Comparison of ENCODE assay signal across 11 mouse cellular contexts in genomic region chr2:119202914-119203453, GRCm38 (mm10). TPM values are rescaled to one million over a fixed set of nuclear protein-coding genes. Genes with fewer than 3 reads are reported as not detected.
DNase-seq lines count a peak whose midpoint lies in the region; ATAC-seq and TF ChIP-seq lines count a peak whose summit lies in the region.
"Had no signal": no experiment of that assay in that cellular context is flagged by ENCODE, and none has a peak within 500 bp of the region (broad histone marks: within the 10 kb centered on the region; RNA-seq: fewer than 3 reads in every experiment).

No protein-coding gene starts in this region.

- no peak overlapping the region for H3K4me3 ChIP-seq in liver, postnatal 0 days (ENCODE audit: low read depth, low read length)
- H3K4me3 ChIP-seq in liver, embryonic 11.5 days (ENCODE audit: low read depth, low read length), result no peak overlapping the region
- H3K4me3 ChIP-seq: neural tube, embryonic 12.5 days had no signal

- H3K36me3 ChIP-seq in liver, postnatal 0 days (replicated peaks; ENCODE audit: insufficient read depth, low read length), result no peaks in the 10 kb centered on the region
- H3K36me3 ChIP-seq in liver, embryonic 11.5 days (ENCODE audit: control insufficient read depth, insufficient read depth, low read length), result no peaks in the 10 kb centered on the region
- H3K36me3 ChIP-seq: neural tube, embryonic 12.5 days had no signal

- 59% methylated on average over 5 of the region's 5 CpGs for WGBS in liver, postnatal 0 days (ENCODE audit: insufficient replicate concordance)
- WGBS in liver, embryonic 11.5 days, result 71% methylated on average over 5 of the region's 5 CpGs

- no peak overlapping the region for H3K27ac ChIP-seq in liver, postnatal 0 days (ENCODE audit: low read depth)
- no peak overlapping the region for H3K27ac ChIP-seq in liver, embryonic 11.5 days (ENCODE audit: low read depth, low read length)
- H3K27ac ChIP-seq: neural tube, embryonic 12.5 days had no signal

- peak; percentile 31 to 48 for DNase-seq in cerebellum, postnatal 14 days
- peak; percentile 42 for DNase-seq in liver, postnatal 0 days
- DNase-seq in liver, embryonic 11.5 days (ENCODE audit: low spot score), result no peak
- DNase-seq in heart, postnatal 36 days, result peak; percentile 29 to 47
- DNase-seq in lung, postnatal 25 days (ENCODE audit: low spot score), result peak; percentile 23
- DNase-seq in layer of hippocampus, adult 11-12 months (ENCODE audit: low spot score), result no peak
- no peak for DNase-seq in adipocyte (ENCODE audit: low spot score)

- TF ChIP-seq CTCF in liver, postnatal 0 days (IDR thresholded peaks at IDR 0.05; ENCODE audit: low read depth), result no peak

- H3K4me1 ChIP-seq in liver, postnatal 0 days (ENCODE audit: insufficient read depth), result peaks cover 6% of the 10 kb centered on the region
- no peaks in the 10 kb centered on the region for H3K4me1 ChIP-seq in liver, embryonic 11.5 days (replicated peaks; ENCODE audit: control insufficient read depth, insufficient read depth, low read length)

- TF ChIP-seq EP300 in liver, postnatal 0 days (IDR thresholded peaks at IDR 0.05; ENCODE audit: low read depth), result no peak

- H3K9ac ChIP-seq in liver, postnatal 0 days (replicated peaks), result no peak overlapping the region
- H3K9ac ChIP-seq in liver, embryonic 11.5 days (ENCODE audit: low read depth, low read length), result no peak overlapping the region
- H3K9ac ChIP-seq: neural tube, embryonic 12.5 days had no signal

- H3K27me3 ChIP-seq in liver, postnatal 0 days (ENCODE audit: insufficient read depth, low read length), result no peaks in the 10 kb centered on the region
- no peaks in the 10 kb centered on the region for H3K27me3 ChIP-seq in liver, embryonic 11.5 days (replicated peaks; ENCODE audit: control insufficient read depth, insufficient read depth, low read length)
- H3K27me3 ChIP-seq: neural tube, embryonic 12.5 days had no signal

- no peaks in the 10 kb centered on the region for H3K9me3 ChIP-seq in liver, postnatal 0 days (ENCODE audit: low read length)
- no peaks in the 10 kb centered on the region for H3K9me3 ChIP-seq in liver, embryonic 11.5 days (ENCODE audit: control insufficient read depth, low read length)
- H3K9me3 ChIP-seq: neural tube, embryonic 12.5 days had no signal

- ATAC-seq in cerebellum, adult (ENCODE audit: insufficient number of reproducible peaks, low FRiP score, low TSS enrichment), result no peak
- ATAC-seq in liver, postnatal 0 days, result no peak
- no peak for ATAC-seq in liver, embryonic 11.5 days (replicated peaks; ENCODE audit: low FRiP score)

- no peak overlapping the region for H3K4me2 ChIP-seq in liver, postnatal 0 days (ENCODE audit: low read depth, low read length)
- H3K4me2 ChIP-seq in liver, embryonic 11.5 days, result no peak overlapping the region
- H3K4me2 ChIP-seq: neural tube, embryonic 12.5 days had no signal

- intact Hi-C loops in heart, postnatal 36 days (cut with DNase I), result no loop called here

RNA-seq across cellular contexts. Expression of gene Zfyve19, which starts 5.4 kb away (rescaled TPM):
- polyA plus RNA-seq in liver, postnatal 0 days (2015; fragmentation: Nextera tagmentation; extraction: Ambion mirVana), result 15.5 and 18.4 TPM in 2 replicates
- 47.2 and 48.5 TPM in 2 replicates for polyA plus RNA-seq in liver, embryonic 11.5 days (2014; fragmentation: Nextera tagmentation; extraction: Ambion mirVana)
- 10 to 100 TPM; 11.0 to 13.2 TPM for total RNA-seq in heart, postnatal 36 days (2021)

RNA-seq across cellular contexts. Expression of gene Dnajc17, which starts 5.6 kb away (rescaled TPM):
- 4.3 and 4.6 TPM in 2 replicates for polyA plus RNA-seq in liver, postnatal 0 days (2015; fragmentation: Nextera tagmentation; extraction: Ambion mirVana)
- 16.9 and 18.1 TPM in 2 replicates for polyA plus RNA-seq in liver, embryonic 11.5 days (2014; fragmentation: Nextera tagmentation; extraction: Ambion mirVana)
- 1 to 10 TPM; 7.6 to 9.9 TPM for total RNA-seq in heart, postnatal 36 days (2021)

RNA-seq across cellular contexts. Expression of gene Ppp1r14d, which starts 26.7 kb away (rescaled TPM):
- polyA plus RNA-seq in liver, postnatal 0 days (2015; fragmentation: Nextera tagmentation; extraction: Ambion mirVana), result not detected in 2 replicates
- not detected in 2 replicates for polyA plus RNA-seq in liver, embryonic 11.5 days (2014; fragmentation: Nextera tagmentation; extraction: Ambion mirVana)
- total RNA-seq in heart, postnatal 36 days (2021), result not detected
- total RNA-seq: hematopoietic stem cell, adult 5-6 weeks; liver, adult 2 months had no signal
- polyA plus RNA-seq: neural tube, embryonic 12.5 days had no signal

RNA-seq across cellular contexts. Expression of gene Gm14137, which starts 28.7 kb away (rescaled TPM):
- 0.06 and 0.08 TPM in 2 replicates for polyA plus RNA-seq in liver, postnatal 0 days (2015; fragmentation: Nextera tagmentation; extraction: Ambion mirVana)
- 0.23 and 0.25 TPM in 2 replicates for polyA plus RNA-seq in liver, embryonic 11.5 days (2014; fragmentation: Nextera tagmentation; extraction: Ambion mirVana)
- not detected for total RNA-seq in heart, postnatal 36 days (2021)
- total RNA-seq: hematopoietic stem cell, adult 5-6 weeks; liver, adult 2 months had no signal
- polyA plus RNA-seq: liver, adult 2 months had no signal

RNA-seq across cellular contexts. Expression of gene Spint1, which starts 34.2 kb away (rescaled TPM):
- 0.44 and 0.60 TPM in 2 replicates for polyA plus RNA-seq in liver, postnatal 0 days (2015; fragmentation: Nextera tagmentation; extraction: Ambion mirVana)
- 2.3 and 2.5 TPM in 2 replicates for polyA plus RNA-seq in liver, embryonic 11.5 days (2014; fragmentation: Nextera tagmentation; extraction: Ambion mirVana)
- not detected for total RNA-seq in heart, postnatal 36 days (2021)

Comparison
In these comparisons a context has a peak if more than half of its experiments do, and no peak if none do; other contexts are left out.
1. DNase-seq: peak in cerebellum, postnatal 14 days (2 of 2), liver, postnatal 0 days (single experiment), heart, postnatal 36 days (2 of 2) and lung, postnatal 25 days (single experiment); none in liver, embryonic 11.5 days (single experiment), layer of hippocampus, adult 11-12 months (single experiment) and adipocyte (single experiment).